Mouse (Mus musculus) brain, embryonic 14.5 days (tissue): ENCODE measurements at regions not wholly inside any gene's neighbourhood (a gene's known extent, or its start where the extent isn't known, plus 50 kb on each side); places are given as distances from the start of the nearest gene placed in this dataset.

Experiments
- CTCF ChIP-seq: fragments of 200-500 bp; IDR thresholded peaks from 2 replicates; pipeline ENCODE4 v1.5.1; 2012; ENCODE audit warnings: inconsistent platforms, mild to moderate bottlenecking, moderate library complexity, borderline replicate concordance; ENCODE audit not compliant: insufficient read depth, insufficient read length; ENCODE audit errors: extremely low read depth
- POLR2A ChIP-seq: fragments of 200-500 bp; IDR thresholded peaks from 2 replicates; pipeline ENCODE4 v1.6.1; 2012; ENCODE audit warnings: mild to moderate bottlenecking, inconsistent platforms, borderline replicate concordance; ENCODE audit not compliant: poor library complexity, insufficient read depth, insufficient read length, severe bottlenecking; ENCODE audit errors: extremely low read depth

GRCm38 (mm10) chr2:128434200-128434977 is 156.6 kb upstream of the Spdye4c start:
- TF ChIP-seq CTCF (no peak), POLR2A (no peak)
